Mouse (Mus musculus): ENCODE measurements around the gene Ndufaf1. TPM values are rescaled to one million over a fixed set of nuclear protein-coding genes. Genes with fewer than 3 reads are reported as not detected.
"Not testable (repeated sequence)": the region's sequence is repeated elsewhere in the genome, so short reads cannot be mapped to it uniquely, and the experiment has no call there.

The Ndufaf1 gene
- polyA plus RNA-seq, 1 experiment from 2014 or later = 39.7 TPM

DNA sequence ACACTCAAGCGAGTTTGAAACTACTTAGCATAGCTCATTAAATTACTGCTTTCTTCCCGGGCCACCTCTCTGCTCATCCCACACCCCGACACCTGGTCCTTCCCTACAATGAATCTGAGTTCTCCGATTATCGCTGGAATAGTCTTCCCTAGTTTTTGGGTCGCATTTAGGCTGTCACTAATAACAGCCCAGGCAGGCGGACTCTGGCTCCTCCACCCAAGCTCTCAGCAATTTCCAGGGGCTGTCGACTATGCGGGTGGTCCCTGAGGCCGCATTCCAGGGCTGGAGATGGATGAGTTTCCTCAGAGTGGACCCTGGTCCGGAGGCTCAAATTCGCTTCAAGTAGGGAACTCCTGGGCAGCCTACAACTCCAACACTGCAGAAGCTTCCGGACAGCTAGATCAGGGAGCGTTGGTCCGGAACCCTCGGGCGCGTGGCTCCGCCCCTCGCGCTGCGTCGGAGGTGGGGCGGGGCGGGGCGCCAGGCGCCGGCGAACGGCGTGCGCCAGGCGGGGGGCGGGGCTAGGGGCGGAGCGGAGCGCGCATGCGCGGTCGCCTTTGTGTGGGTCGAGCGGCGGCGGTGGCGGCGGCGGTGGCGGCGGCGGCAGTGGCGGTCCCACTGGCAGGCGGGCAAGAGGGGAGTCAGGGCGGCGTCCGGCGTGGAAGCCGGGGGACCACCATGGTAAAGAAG is 12.0 kb upstream of the Ndufaf1 start, which contains the start of gene Rtf1:
Gene Rtf1 (plus strand): TSS at position 544 of the 690 bp plus-strand sequence.
- Histone ChIP-seq H3K4me1 (replicated peaks) (peaks cover 21% of the 10 kb centered on the region), H3K4me3 (peak within 1 kb of the TSS; percentile 88), H3K9me3 (no peaks in the 10 kb centered on the region), H3K27me3 (ENCODE audit: insufficient read depth, poor library complexity, severe bottlenecking) (no peaks in the 10 kb centered on the region), H3K36me3 (peaks cover 5% of the 10 kb centered on the region; the same call in 1 of the 2 replicates), H3K27ac (peak within 1 kb of the TSS; percentile 96)
- DNase-seq (ENCODE audit: low spot score) = peak; percentile 96
- under 1% methylated on average over 58 of the region's 58 CpGs for WGBS

DNA sequence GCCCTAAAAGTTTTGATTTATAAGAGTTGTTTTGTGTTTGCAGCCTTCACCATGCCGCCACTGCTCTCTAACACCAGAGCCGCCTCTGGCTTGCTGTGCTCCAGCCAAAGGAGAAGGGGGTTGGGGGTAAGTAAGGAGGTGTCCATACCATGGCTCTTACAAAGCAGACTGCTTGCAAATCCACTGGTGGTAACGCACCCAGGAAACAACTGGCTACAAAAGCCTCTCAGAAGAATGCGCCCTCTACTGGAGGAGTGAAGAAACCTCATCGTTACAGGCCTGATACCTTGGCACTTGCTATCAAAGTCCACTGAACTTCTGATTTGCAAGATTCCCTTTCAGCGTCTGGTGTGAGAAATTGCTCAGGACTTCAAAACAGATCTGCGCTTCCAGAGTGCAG is 6.4 kb upstream of the Ndufaf1 start:
- no peak overlapping the region for H3K27ac ChIP-seq
- H3K9me3 ChIP-seq = no peaks in the 10 kb centered on the region
- peaks cover under 1% of the 10 kb centered on the region; the same call in 1 of the 2 replicates for H3K4me1 ChIP-seq (replicated peaks)
- H3K36me3 ChIP-seq = no peaks in the 10 kb centered on the region
- no peak overlapping the region for H3K4me3 ChIP-seq
- 15% methylated on average over 7 of the region's 7 CpGs for WGBS
- no peaks in the 10 kb centered on the region for H3K27me3 ChIP-seq (ENCODE audit: insufficient read depth, poor library complexity, severe bottlenecking)
- peak; percentile 8 for DNase-seq (ENCODE audit: low spot score)

DNA sequence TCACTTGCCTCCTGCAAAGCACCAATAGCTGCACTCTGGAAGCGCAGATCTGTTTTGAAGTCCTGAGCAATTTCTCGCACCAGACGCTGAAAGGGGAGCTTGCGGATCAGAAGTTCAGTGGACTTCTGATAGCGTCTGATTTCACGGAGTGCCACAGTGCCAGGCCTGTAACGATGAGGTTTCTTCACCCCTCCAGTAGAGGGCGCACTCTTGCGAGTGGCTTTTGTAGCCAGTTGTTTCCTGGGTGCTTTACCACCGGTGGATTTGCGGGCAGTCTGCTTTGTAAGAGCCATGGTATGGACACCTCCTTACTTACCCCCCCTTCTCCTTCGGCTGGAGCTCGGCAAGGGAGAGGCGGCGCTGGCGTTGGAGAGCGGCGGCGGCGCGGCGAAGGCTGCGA is 3.1 kb upstream of the Ndufaf1 start:
- not testable (repeated sequence) for H3K27me3 ChIP-seq (ENCODE audit: insufficient read depth, poor library complexity, severe bottlenecking); H3K36me3 ChIP-seq; DNase-seq (ENCODE audit: low spot score); H3K9me3 ChIP-seq; H3K27ac ChIP-seq; H3K4me3 ChIP-seq
- WGBS = 68% methylated on average over 22 of the region's 23 CpGs
- H3K4me1 ChIP-seq (replicated peaks) = peaks cover 11% of the 10 kb centered on the region

DNA sequence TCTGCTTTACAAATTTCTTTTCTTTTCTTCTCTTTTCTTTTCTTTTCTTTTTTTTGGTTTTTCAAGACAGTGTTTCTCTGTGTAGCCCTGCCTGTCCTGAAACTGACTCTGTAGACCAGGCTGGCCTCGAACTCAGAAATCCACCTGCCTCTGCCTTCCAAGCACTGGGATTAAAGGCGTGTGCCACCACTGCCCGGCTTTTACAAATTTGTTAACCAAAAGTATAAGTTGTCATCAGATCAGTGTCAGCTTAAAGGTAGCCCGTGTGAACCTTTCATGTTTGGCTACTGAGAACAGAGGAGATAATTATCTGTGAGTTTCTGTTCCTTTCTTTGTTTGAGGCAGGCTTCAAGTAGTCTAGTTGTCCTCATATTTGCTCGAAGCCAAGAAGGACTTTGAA is 18.4 kb downstream of the Ndufaf1 start:
- WGBS = 93% methylated on average over 5 of the region's 5 CpGs
- no peaks in the 10 kb centered on the region for H3K27me3 ChIP-seq (ENCODE audit: insufficient read depth, poor library complexity, severe bottlenecking)
- no peak overlapping the region for H3K4me3 ChIP-seq
- no peak for DNase-seq (ENCODE audit: low spot score)
- H3K36me3 ChIP-seq = peaks cover 99% of the 10 kb centered on the region
- no peaks in the 10 kb centered on the region for H3K4me1 ChIP-seq (replicated peaks)
- H3K27ac ChIP-seq = no peak overlapping the region
- H3K9me3 ChIP-seq = no peaks in the 10 kb centered on the region

DNA sequence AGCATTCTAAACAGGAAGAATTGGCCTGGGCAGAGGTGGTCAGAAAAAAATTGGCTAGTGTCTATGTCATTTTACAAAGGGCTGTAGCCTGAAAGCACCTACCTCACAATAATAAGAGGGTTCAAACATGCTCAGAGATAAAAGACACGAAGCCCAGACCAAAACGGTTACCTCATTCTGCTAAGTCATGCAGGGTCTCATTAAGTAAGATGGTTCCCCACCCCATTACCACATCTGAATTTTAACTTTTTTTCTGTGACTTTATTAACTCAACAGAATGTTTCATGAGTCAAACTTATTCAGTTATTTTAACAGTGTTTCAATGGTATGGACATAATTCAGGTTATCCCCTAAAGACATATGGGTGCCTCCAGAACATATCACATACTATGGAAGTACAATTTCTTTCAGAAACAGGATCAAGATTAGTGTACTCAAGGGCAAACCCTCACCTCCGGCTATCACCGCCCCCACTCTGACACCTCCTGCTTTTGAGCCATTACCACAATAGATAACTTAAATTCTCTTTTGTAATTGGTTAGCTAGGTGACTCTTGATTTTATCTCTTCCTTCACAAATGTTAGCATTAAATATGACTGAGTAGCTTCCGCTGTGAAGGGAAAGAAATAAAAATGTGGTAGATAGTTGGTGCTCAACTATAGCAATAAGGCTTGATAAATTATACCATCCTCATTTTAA is 21.3 kb downstream of the Ndufaf1 start:
- Histone ChIP-seq H3K4me1 (replicated peaks) (no peaks in the 10 kb centered on the region), H3K27ac (no peak overlapping the region), H3K9me3 (no peaks in the 10 kb centered on the region), H3K4me3 (no peak overlapping the region), H3K27me3 (ENCODE audit: insufficient read depth, poor library complexity, severe bottlenecking) (no peaks in the 10 kb centered on the region), H3K36me3 (peaks cover 99% of the 10 kb centered on the region)
- WGBS = 96% methylated on average over 5 of the region's 5 CpGs
- DNase-seq (ENCODE audit: low spot score) = no peak

DNA sequence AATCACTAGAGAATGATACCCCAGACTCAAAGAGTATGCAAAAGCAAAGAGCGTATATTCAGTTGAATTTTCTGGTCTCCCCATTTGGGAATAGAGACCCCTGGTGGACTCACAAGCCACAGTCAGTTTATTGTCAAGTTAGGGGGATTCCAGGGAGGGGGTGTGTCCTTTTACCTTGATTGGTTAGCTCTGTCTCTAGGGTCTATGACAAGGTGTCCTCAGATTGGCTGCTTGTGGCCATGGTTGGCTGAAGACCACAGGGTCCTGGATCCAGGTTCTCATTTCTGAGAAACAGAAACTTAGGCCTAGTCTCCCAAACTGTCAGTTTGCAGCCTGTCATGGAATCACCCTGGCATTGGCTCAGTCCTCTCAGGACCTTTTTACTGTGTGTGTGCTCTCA is 25.8 kb downstream of the Ndufaf1 start:
- Histone ChIP-seq H3K27me3 (ENCODE audit: insufficient read depth, poor library complexity, severe bottlenecking) (no peaks in the 10 kb centered on the region), H3K9me3 (no peaks in the 10 kb centered on the region), H3K4me3 (no peak overlapping the region), H3K27ac (no peak overlapping the region), H3K4me1 (replicated peaks) (no peaks in the 10 kb centered on the region), H3K36me3 (peaks cover 99% of the 10 kb centered on the region)
- 83% methylated on average over 1 of the region's 1 CpGs for WGBS
- DNase-seq (ENCODE audit: low spot score) = no peak

DNA sequence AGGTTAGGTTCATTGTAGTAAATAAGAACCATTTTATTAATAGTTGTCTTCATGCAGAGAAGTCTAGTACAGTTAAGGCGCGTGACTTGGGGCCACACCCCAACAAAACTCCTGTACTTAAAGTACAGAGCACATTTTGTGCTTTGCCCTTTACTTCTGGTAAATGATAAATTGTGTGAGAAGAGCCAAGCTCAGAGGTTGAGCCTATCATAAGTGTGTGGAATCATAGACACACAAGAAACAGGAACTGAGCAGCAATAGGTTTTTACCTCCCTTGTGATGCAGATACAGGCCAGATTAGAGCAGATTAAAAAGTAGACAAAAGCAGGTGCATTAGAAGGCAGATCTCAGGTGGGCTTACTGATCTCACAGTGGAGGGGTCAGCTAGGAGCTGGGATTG is 41.3 kb downstream of the Ndufaf1 start:
- over 99% methylated on average over 2 of the region's 2 CpGs for WGBS
- DNase-seq (ENCODE audit: low spot score) = no peak
- H3K9me3 ChIP-seq = no peaks in the 10 kb centered on the region
- no peaks in the 10 kb centered on the region for H3K27me3 ChIP-seq (ENCODE audit: insufficient read depth, poor library complexity, severe bottlenecking)
- peaks cover 34% of the 10 kb centered on the region for H3K4me1 ChIP-seq (replicated peaks)
- peaks cover 41% of the 10 kb centered on the region for H3K36me3 ChIP-seq
- no peak overlapping the region for H3K27ac ChIP-seq
- H3K4me3 ChIP-seq = peak overlapping the region; percentile 18; the same call in 1 of the 2 replicates

DNA sequence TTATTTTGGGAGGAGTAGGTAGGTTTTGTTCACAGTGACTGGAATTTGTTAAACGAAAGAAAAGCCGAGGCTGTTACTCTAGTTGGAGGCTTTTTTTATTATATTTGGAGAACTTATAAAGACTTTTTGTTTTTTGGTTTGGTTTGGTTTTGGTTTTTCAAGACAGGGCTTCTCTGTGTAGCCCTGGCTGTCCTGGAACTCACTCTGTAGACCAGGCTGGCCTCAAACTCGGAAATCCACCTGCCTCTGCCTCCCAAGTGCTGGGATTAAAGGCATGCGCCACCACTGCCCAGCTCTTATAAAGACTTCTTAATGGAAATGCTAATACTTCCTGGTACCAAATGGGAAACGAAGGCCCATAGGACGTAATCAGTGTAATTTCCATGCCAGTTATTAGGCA is 43.6 kb downstream of the Ndufaf1 start:
- Histone ChIP-seq H3K27ac (peak overlapping the region; percentile 92), H3K4me1 (replicated peaks) (peaks cover 34% of the 10 kb centered on the region), H3K36me3 (peaks cover 24% of the 10 kb centered on the region), H3K4me3 (peak overlapping the region; percentile 88)
- H3K9me3 ChIP-seq; H3K27me3 ChIP-seq (ENCODE audit: insufficient read depth, poor library complexity, severe bottlenecking); DNase-seq (ENCODE audit: low spot score): not testable (repeated sequence)
- 22% methylated on average over 6 of the region's 6 CpGs for WGBS

DNA sequence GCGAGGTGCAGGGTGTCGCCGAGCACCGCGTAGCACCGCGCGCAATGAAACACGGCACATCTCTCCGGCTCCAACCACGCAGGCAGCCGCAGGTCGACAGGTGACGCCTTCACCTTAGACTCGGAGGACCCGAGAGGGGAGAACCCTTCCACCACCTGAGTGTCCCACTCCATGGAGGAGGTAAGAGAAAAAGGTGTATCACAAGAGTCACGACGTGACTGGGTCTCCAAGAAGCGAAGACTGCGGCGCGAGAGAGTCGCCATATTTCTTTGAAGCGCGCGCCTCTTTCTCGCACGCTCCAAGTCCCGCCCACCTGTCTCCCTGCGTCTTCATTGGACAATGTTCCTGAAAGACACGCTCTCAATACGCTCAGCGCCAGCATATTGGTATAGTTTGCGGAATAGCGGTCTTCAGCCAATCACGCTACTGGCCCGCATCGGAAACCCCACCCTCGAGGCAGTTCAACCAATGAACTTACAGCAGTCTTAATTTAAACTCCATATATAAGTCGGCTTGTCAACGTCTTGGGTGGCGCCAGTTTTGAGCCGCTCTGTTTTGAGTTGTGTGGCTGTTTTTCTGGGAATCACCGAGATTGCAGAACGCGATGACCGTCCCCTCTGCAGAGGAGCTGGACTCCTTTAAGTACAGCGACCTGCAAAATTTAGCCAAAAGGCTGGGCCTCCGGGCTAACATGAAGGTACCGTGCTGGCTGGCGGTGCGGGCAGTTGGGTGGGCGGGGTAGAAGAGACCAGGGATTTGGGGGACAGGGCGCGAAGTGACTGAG is 44.2 kb downstream of the Ndufaf1 start, which contains the start of the genes Nusap1 and Oip5:
Gene Nusap1 (plus strand): TSS at position 100 of the 784 bp plus-strand sequence.
Gene Oip5 (minus strand): TSS at position 271 of the 784 bp plus-strand sequence.
- Histone ChIP-seq H3K4me3 (peak within 1 kb of the TSS; percentile 88), H3K4me1 (replicated peaks) (peaks cover 34% of the 10 kb centered on the region), H3K27ac (peak within 1 kb of the TSS; percentile 92), H3K27me3 (ENCODE audit: insufficient read depth, poor library complexity, severe bottlenecking) (no peaks in the 10 kb centered on the region), H3K9me3 (no peaks in the 10 kb centered on the region), H3K36me3 (peaks cover 24% of the 10 kb centered on the region)
- WGBS = under 1% methylated on average over 55 of the region's 55 CpGs
- DNase-seq (ENCODE audit: low spot score) = peak; percentile 94

DNA sequence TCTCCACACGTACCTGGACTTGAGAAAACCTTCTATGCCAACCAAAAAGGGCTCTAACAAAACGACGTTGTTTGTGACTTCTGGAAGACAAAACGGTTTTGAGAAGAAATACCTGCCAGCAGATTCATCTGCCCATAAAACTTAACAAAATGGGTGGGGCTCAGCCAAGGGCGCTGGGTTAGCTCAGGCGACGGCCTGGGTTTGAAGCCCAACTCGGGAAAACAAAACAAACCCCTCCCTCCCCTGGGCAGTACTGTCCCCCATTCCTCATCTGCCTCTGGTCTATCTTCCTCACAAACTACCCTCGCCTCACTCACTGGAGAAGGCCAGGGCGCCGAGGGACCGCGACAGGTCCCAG is 44.8 kb downstream of the Ndufaf1 start:
- peak overlapping the region; percentile 92 for H3K27ac ChIP-seq
- no peak for DNase-seq (ENCODE audit: low spot score)
- H3K4me1 ChIP-seq (replicated peaks) = peaks cover 34% of the 10 kb centered on the region
- no peaks in the 10 kb centered on the region for H3K27me3 ChIP-seq (ENCODE audit: insufficient read depth, poor library complexity, severe bottlenecking)
- peaks cover 24% of the 10 kb centered on the region for H3K36me3 ChIP-seq
- peak overlapping the region; percentile 88 for H3K4me3 ChIP-seq
- H3K9me3 ChIP-seq = no peaks in the 10 kb centered on the region
- 1% methylated on average over 13 of the region's 13 CpGs for WGBS

DNA sequence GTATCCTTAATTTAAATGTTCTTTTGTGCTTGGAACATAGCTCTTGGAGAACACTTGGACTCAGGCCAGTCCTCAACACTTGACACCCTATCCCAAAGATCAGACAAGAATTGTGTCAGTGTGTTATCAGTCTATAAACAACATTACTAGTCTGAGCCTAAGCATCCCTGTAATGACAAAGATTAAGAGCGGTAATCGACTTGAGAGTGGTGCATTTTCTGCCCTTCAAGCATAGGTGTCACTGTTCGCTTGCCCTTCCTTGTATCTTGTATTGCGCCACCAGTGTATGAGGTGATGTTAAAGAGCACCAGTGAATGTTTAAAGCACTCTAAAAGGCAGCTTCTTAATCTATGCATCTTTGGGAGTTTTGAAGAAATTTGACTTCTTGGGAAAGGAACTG is 55.6 kb downstream of the Ndufaf1 start:
- Histone ChIP-seq H3K27me3 (ENCODE audit: insufficient read depth, poor library complexity, severe bottlenecking) (no peaks in the 10 kb centered on the region), H3K27ac (no peak overlapping the region), H3K36me3 (peaks cover 96% of the 10 kb centered on the region), H3K4me3 (no peak overlapping the region), H3K4me1 (replicated peaks) (no peaks in the 10 kb centered on the region), H3K9me3 (no peaks in the 10 kb centered on the region)
- no peak for DNase-seq (ENCODE audit: low spot score)
- WGBS = 95% methylated on average over 4 of the region's 4 CpGs
